Mouse (Mus musculus) CH12F3 (cell line): ENCODE data around the gene Gm20661.

Source experiments
- in situ Hi-C: fragments of 300-500 bp; cut with MboI; formaldehyde crosslinking; loops from 2 replicates; pipeline ENCODE4 v1.14.3; 2020; ENCODE audit warnings: low sequenced_read_pairs

Gm20661 gene

DNA sequence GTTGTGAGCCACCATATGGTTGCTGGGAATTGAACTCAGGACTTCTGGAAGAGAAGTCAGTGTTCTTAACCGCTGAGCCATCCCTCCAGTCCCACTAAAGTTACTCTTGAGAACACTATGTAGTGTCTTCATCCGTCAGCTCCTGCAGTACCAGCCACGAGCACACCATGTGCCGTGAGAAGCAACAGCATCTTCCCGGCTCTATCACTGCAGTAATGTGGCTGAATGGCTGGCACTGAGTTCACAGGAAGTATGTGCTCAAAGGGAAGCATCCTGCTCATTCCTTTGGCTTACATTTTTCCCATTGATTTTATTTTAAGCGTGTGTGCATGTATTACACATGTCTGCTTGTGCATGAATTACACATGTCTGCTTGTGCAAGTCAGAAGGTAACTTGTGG lies 15.4 kb upstream of the Gm20661 start:
- in situ Hi-C loops: no loop called here

GRCm38 (mm10) chr9:107968531-107968930 lies 14.3 kb upstream of the Gm20661 start:
- in situ Hi-C loops: no loop called here

DNA sequence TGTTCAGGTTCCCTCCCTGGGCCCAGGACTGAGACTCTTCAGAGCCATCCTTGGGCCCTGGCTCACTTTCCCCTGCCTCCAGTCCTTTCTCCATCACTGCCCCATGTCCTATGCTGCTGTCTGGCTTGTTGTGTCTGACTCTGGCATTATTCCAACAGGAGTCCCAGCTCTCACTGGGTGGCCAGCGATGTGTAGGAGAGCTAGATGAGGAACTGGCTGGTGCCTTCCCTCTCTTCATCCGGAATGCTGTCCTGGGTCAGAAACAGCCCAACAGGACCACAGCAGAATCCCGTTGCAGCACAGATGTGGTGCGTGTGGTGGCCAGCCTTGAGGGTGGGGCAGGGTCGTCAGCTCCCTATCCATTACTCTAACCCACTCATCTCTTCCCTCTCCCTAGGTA lies 12.5 kb upstream of the Gm20661 start:
- in situ Hi-C loops: no loop called here

DNA sequence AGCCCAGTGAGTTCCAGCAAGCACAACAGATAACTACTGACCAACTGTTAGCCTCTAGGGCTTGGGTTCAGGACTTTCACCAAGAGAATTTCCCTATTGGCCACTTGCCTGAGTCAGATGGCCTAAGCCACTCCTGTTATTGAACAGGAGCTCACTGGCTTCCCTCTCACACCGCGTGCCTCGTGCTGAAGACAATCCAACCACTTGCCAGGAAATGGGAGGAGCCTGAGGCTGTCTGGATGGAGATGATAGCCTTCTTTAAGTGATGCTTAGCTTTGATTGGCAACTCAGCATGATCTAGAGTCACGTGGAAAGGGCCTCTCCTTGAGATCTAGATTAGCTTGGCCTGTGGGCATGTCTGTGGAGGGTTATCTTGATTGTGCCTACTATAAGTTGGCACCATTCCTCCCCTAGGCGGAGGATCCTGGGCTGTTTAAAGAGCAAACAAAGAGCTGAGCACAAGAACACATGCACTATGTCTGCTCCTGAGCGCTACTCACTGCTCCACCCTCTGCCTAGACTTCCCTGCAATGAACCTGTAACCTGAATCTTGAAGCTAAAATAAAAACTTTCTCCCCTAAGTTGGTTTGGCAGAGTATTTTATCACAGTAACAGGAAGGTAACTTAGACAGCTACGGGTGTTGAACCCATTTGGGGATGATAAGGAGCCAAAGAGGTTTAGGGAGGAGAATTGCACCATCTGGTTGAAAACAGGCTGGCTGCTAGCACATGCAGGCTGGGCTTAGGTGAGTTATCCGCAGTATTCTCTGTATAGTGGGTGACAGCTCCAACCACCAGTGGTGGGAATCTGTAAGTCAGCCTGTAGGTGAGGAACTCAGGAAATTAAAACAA lies 10.9 kb upstream of the Gm20661 start:
- in situ Hi-C loops: no loop called here

GRCm38 (mm10) chr9:107974491-107975171 lies 8.2 kb upstream of the Gm20661 start:
- in situ Hi-C loops: no loop called here

DNA sequence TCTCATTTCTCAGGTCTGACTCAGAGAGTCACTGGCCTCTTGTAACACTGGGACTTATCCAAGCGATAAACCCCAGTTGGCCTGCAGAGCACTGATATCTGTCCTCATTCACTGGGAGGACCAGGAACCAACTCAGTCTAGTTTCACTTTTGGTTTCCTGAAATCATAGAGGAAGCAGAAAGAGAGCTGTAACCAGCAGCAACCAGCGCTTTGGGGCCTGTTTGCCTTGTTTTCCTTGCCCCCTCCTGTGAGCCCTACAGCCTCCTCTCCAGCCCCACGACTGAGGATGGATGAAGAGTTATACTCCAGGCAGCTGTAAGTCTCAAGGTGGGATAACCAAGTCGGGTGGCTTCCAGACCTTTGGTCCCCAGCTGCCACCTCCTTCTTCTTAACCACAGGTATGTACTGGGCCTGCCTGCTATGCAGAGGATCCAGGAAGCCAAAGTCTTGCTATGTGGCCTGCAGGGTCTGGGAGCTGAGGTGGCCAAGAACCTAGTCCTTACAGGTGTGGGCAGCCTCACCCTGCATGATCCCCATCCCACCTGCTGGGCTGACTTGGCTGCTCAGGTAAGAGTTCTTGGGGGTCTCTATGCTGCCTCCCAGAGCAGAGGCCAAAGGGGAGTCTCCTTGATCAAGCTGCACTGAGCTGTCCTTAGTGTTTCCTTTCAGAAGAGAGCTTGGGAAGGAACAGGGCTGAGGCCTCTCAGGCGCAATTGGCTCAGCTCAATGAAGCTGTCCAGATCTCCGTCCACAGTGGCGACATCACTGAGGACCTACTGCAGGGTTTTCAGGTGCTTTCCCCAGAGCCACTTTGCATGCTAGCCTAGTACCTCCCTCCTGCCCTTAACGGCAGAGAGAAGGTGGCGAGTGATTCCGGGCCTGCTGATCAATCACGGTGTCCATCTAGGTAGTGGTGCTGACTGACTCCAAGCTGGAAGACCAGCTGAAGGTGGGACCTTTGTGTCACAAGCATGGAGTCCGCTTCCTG lies 7.2 kb upstream of the Gm20661 start, which contains the start of gene Uba7:
Gene Uba7 (plus strand): TSS at position 107 of the 988 bp plus-strand sequence.
- in situ Hi-C loops: no loop called here

GRCm38 (mm10) chr9:107978815-107979214 lies 4.0 kb upstream of the Gm20661 start:
- in situ Hi-C loops: no loop called here

GRCm38 (mm10) chr9:107981684-107982605 lies 913 bp upstream of the Gm20661 start:
- in situ Hi-C loops: no loop called here

GRCm38 (mm10) chr9:107983421-107983890 lies 598 bp downstream of the Gm20661 start:
- in situ Hi-C loops: no loop called here

- in situ Hi-C loops: no loop called here
Observed at GRCm38 (mm10) chr9:107984052-107984753, 1.3 kb downstream of the Gm20661 start.

DNA sequence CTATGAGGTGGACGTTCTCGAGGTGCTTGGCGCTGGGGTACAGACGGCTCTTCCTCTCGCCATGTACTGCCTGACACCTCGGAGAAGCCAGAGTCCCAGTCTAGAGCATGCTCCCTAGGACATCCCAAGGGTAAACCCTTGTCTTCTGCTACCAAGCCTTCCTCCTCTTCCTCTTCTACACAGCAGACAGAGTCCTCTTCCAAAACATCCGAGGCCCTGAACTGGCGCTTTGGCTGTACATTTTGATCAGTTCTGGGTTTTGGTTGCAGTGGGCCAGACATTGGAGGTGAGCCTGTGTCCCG lies 1.8 kb downstream of the Gm20661 start:
- in situ Hi-C loops: no loop called here

GRCm38 (mm10) chr9:107985131-107986119 lies 2.6 kb downstream of the Gm20661 start, which contains the start of gene Inka1:
Inka1 (minus strand) TSS chr9:107985879.
- in situ Hi-C loops: no loop called here

DNA sequence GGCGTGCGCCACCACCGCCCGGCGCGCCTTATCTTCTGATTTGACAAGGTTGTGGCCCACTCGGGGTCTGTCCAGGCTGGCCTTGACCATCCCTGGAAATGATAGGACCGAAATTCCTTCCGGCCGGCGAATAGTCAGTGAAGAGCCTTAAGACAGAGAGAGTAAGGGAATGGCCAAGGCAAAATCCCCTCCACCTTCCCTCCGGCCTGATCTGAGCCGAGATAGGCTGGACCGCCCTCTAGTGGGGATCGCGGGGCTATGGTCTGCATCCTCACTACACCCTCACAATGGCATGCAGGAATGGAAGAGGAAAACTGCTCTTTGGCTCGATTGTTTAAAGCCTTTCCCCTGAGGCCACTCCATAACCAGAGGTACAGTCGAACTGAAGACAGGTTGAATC lies 3.5 kb downstream of the Gm20661 start:
- in situ Hi-C loops: no loop called here

DNA sequence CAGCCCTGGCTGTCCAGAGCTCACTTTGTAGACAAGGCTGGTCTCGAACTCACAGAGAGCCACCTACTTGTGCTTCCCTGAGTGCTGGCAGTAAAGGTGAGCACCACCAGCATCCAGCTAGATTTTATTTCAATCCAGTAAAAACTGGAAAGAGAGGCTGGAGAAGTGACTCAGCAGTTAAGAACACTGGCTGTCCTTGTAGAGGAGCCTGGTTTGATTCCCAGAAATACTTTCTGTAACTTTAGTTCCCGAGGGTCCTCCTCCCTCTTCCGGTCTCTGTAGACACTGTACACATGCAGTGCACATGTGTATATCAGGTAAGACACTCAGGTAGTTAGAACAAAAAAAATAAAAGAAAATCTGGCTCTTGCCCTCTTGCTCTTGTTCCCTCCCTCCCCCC lies 5.1 kb downstream of the Gm20661 start:
- in situ Hi-C loops: no loop called here

DNA sequence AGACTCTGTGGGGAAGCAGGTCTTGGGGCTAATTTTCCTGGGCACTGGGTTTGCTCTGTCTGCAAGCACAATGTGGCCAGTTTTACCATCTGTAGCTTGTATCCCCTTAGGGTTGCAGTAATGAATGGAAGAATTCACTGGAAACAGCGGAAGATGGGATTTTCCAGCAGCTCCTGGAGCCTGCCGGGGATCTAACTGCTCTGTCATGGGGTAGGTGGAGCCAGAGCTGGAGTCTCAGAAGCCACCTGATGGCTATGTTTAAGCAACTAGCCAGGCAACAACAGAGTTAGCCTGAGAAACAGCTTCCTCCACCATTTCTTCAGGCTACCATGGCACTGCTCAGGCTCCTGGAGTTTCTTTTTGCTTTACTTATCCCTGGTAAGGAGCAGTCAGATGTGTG lies 9.3 kb downstream of the Gm20661 start, which contains the start of gene Cdhr4:
Gene Cdhr4 (plus strand): TSS at position 301 of the 400 bp plus-strand sequence.
- in situ Hi-C loops: no loop called here

DNA sequence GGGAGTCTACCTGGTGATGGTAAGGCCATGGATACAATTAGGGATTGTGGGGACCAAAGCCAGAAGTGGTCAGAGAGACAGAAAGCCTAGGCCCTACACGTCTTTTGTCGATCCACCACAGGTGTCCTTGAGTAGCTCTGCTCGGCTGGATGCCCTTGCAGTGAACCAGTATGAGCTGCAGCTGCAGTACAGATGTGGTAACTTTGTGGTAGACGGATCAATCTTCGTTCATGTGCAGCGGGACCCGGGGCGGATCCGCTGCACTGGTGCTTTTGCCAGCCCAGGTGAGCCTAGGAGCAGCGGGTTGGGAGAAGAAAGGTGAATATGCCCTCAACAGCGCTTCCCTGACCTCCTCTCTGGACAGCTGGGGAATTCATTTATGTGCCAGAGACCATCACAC lies 10.2 kb downstream of the Gm20661 start:
- in situ Hi-C loops: no loop called here

DNA sequence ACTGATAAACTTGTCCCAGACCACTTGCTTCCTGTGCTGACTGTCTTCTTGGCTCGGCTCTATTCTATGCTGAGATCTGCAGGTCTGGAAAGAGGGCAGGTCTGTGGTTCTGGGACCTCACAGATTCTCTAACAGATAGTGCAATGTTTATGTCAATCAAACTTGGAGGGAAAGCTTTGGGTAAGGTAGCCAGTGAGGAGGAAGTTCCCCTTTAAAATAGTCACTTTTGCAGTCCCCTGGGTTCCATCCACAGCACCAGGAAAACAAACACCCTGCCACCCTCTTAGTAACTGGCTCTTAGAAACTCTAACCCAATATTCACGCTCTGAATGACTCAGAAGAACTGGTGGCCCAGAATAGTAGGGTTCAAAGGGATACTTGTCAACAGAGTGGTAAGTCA lies 11.6 kb downstream of the Gm20661 start:
- in situ Hi-C loops: no loop called here

- in situ Hi-C loops: no loop called here
Observed at GRCm38 (mm10) chr9:107995513-107995912, 12.7 kb downstream of the Gm20661 start.
